Mouse (Mus musculus): ENCODE measurements around the gene Atp6v1e1. TPM values are rescaled to one million over a fixed set of nuclear protein-coding genes. Genes with fewer than 3 reads are reported as not detected.

Gene Atp6v1e1
- total RNA-seq, 2 experiments from 2014 or later: 455 to 500 TPM

DNA sequence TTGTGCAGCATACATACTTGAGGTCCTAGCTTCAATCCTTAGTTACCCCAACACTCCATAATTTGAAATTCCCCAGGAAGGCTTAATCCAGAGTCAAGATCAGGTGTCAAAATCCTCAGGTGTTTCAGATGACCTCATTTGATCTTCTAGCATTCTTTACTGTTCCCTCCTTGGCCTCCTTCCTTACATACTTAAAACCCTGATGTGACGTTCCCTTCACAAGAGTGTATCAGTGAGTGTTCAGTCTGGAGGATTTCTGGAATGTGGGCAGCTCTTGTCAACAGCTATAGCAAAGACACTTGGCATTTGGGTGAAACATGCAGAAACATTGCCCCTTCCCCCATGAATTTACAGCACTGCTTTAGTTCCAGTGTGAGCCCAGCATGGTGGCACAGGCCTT is 52.6 kb downstream of the Atp6v1e1 start:
- DNase-seq: no peak

- no peak for DNase-seq
Measured at GRCm38 (mm10) chr6:120761151-120761550, 61.4 kb downstream of the Atp6v1e1 start.

GRCm38 (mm10) chr6:120746416-120746815 is 76.2 kb downstream of the Atp6v1e1 start:
- no peak for DNase-seq

Small RNA genes lying within 50 kb of the gene (microRNA-seq; reads per million reads assigned to microRNA genes)
- gene Gm25193: 0 reads per million in 2 experiments

Other genes starting within 250 kb of the Atp6v1e1 start
- gene Cecr2, start 156.4 kb downstream of the Atp6v1e1 start, total RNA-seq (2021): 10 to 100 TPM; 14.2 to 14.8 TPM
- 10 to 100 TPM; 56.7 to 57.9 TPM for gene Slc25a18, start 49.2 kb downstream of the Atp6v1e1 start, total RNA-seq (2021)
- 10 to 100 TPM; 36.7 to 38.2 TPM for gene Bcl2l13, start 13.4 kb upstream of the Atp6v1e1 start, total RNA-seq (2021)
- 10 to 100 TPM; 15.6 to 18.7 TPM for gene Bid, start 94.1 kb upstream of the Atp6v1e1 start, total RNA-seq (2021)